Mouse (Mus musculus): Measurements from ENCODE around the gene St7l.
"Not testable (repeated sequence)": the region's sequence is repeated elsewhere in the genome, so short reads cannot be mapped to it uniquely, and the experiment has no call there.

Gene St7l

GRCm38 (mm10) chr3:104856106-104856505, 7.7 kb upstream of the St7l start:
- peak; percentile 44 for DNase-seq (ENCODE audit: low read depth, low spot score)
- no peaks in the 10 kb centered on the region for H3K27me3 ChIP-seq (ENCODE audit: control insufficient read depth, insufficient read depth, low read length, poor library complexity, severe bottlenecking)
- peaks cover 2% of the 10 kb centered on the region for H3K36me3 ChIP-seq (ENCODE audit: control insufficient read depth, insufficient read depth, low read length, poor library complexity, severe bottlenecking)

- H3K36me3 ChIP-seq (ENCODE audit: control insufficient read depth, insufficient read depth, low read length, poor library complexity, severe bottlenecking) = no peaks in the 10 kb centered on the region; the same call in none of the 2 replicates
- DNase-seq (ENCODE audit: low read depth, low spot score) = no peak
- H3K27me3 ChIP-seq (ENCODE audit: control insufficient read depth, insufficient read depth, low read length, poor library complexity, severe bottlenecking) = no peaks in the 10 kb centered on the region
Observed at GRCm38 (mm10) chr3:104858560-104858959, 5.2 kb upstream of the St7l start.

GRCm38 (mm10) chr3:104864651-104865340, 991 bp downstream of the St7l start:
- peak; percentile 77 for DNase-seq (ENCODE audit: low read depth, low spot score)
- Histone ChIP-seq H3K27me3 (ENCODE audit: control insufficient read depth, insufficient read depth, low read length, poor library complexity, severe bottlenecking) (no peaks in the 10 kb centered on the region), H3K36me3 (ENCODE audit: control insufficient read depth, insufficient read depth, low read length, poor library complexity, severe bottlenecking) (peaks cover 2% of the 10 kb centered on the region; the same call in 1 of the 2 replicates)

GRCm38 (mm10) chr3:104865341-104865788, 1.6 kb downstream of the St7l start:
- peak; percentile 74 for DNase-seq (ENCODE audit: low read depth, low spot score)
- Histone ChIP-seq H3K27me3 (ENCODE audit: control insufficient read depth, insufficient read depth, low read length, poor library complexity, severe bottlenecking) (no peaks in the 10 kb centered on the region), H3K36me3 (ENCODE audit: control insufficient read depth, insufficient read depth, low read length, poor library complexity, severe bottlenecking) (peaks cover 2% of the 10 kb centered on the region; the same call in 1 of the 2 replicates)

GRCm38 (mm10) chr3:104866674-104867073, 2.9 kb downstream of the St7l start:
- not testable (repeated sequence) for DNase-seq (ENCODE audit: low read depth, low spot score); H3K27me3 ChIP-seq (ENCODE audit: control insufficient read depth, insufficient read depth, low read length, poor library complexity, severe bottlenecking); H3K36me3 ChIP-seq (ENCODE audit: control insufficient read depth, insufficient read depth, low read length, poor library complexity, severe bottlenecking)

- DNase-seq (ENCODE audit: low read depth, low spot score) = no peak
- peaks cover 8% of the 10 kb centered on the region for H3K36me3 ChIP-seq (ENCODE audit: control insufficient read depth, insufficient read depth, low read length, poor library complexity, severe bottlenecking)
- no peaks in the 10 kb centered on the region for H3K27me3 ChIP-seq (ENCODE audit: control insufficient read depth, insufficient read depth, low read length, poor library complexity, severe bottlenecking)
Observed at GRCm38 (mm10) chr3:104869611-104870010, 5.8 kb downstream of the St7l start.

- DNase-seq (ENCODE audit: low read depth, low spot score) = no peak
- Histone ChIP-seq H3K27me3 (ENCODE audit: control insufficient read depth, insufficient read depth, low read length, poor library complexity, severe bottlenecking) (no peaks in the 10 kb centered on the region), H3K36me3 (ENCODE audit: control insufficient read depth, insufficient read depth, low read length, poor library complexity, severe bottlenecking) (no peaks in the 10 kb centered on the region)
Observed at GRCm38 (mm10) chr3:104888585-104888984, 24.8 kb downstream of the St7l start.

- no peak for DNase-seq (ENCODE audit: low read depth, low spot score)
- H3K27me3 ChIP-seq (ENCODE audit: control insufficient read depth, insufficient read depth, low read length, poor library complexity, severe bottlenecking) = no peaks in the 10 kb centered on the region
- H3K36me3 ChIP-seq (ENCODE audit: control insufficient read depth, insufficient read depth, low read length, poor library complexity, severe bottlenecking) = 0 out of 2 replicates have a peak, but pooled peaks cover 1% of the 10 kb centered on the region
Observed at GRCm38 (mm10) chr3:104896141-104896540, 32.3 kb downstream of the St7l start.

GRCm38 (mm10) chr3:104901154-104901553, 37.3 kb downstream of the St7l start:
- Histone ChIP-seq H3K27me3 (ENCODE audit: control insufficient read depth, insufficient read depth, low read length, poor library complexity, severe bottlenecking) (no peaks in the 10 kb centered on the region), H3K36me3 (ENCODE audit: control insufficient read depth, insufficient read depth, low read length, poor library complexity, severe bottlenecking) (peaks cover 1% of the 10 kb centered on the region)
- no peak for DNase-seq (ENCODE audit: low read depth, low spot score)

GRCm38 (mm10) chr3:104905389-104905788, 41.6 kb downstream of the St7l start:
- Histone ChIP-seq H3K36me3 (ENCODE audit: control insufficient read depth, insufficient read depth, low read length, poor library complexity, severe bottlenecking) (peaks cover 2% of the 10 kb centered on the region), H3K27me3 (ENCODE audit: control insufficient read depth, insufficient read depth, low read length, poor library complexity, severe bottlenecking) (no peaks in the 10 kb centered on the region)
- no peak for DNase-seq (ENCODE audit: low read depth, low spot score)

- Histone ChIP-seq H3K36me3 (ENCODE audit: control insufficient read depth, insufficient read depth, low read length, poor library complexity, severe bottlenecking) (peaks cover 2% of the 10 kb centered on the region), H3K27me3 (ENCODE audit: control insufficient read depth, insufficient read depth, low read length, poor library complexity, severe bottlenecking) (no peaks in the 10 kb centered on the region)
- DNase-seq (ENCODE audit: low read depth, low spot score) = no peak
Observed at GRCm38 (mm10) chr3:104906007-104906406, 42.2 kb downstream of the St7l start.

GRCm38 (mm10) chr3:104909195-104909594, 45.4 kb downstream of the St7l start:
- DNase-seq (ENCODE audit: low read depth, low spot score) = no peak

GRCm38 (mm10) chr3:104914986-104915385, 51.2 kb downstream of the St7l start:
- Histone ChIP-seq H3K36me3 (ENCODE audit: control insufficient read depth, insufficient read depth, low read length, poor library complexity, severe bottlenecking) (0 out of 2 replicates have a peak, but pooled peaks cover 2% of the 10 kb centered on the region), H3K27me3 (ENCODE audit: control insufficient read depth, insufficient read depth, low read length, poor library complexity, severe bottlenecking) (no peaks in the 10 kb centered on the region)
- no peak for DNase-seq (ENCODE audit: low read depth, low spot score)

More at GRCm38 (mm10) chr3:104909195-104909594, 45.4 kb downstream of the St7l start:
- H3K36me3 ChIP-seq (ENCODE audit: control insufficient read depth, insufficient read depth, low read length, poor library complexity, severe bottlenecking) = 0 out of 2 replicates have a peak, but pooled peaks cover 2% of the 10 kb centered on the region
- no peaks in the 10 kb centered on the region for H3K27me3 ChIP-seq (ENCODE audit: control insufficient read depth, insufficient read depth, low read length, poor library complexity, severe bottlenecking)

- peaks cover 4% of the 10 kb centered on the region; the same call in 1 of the 2 replicates for H3K36me3 ChIP-seq (ENCODE audit: control insufficient read depth, insufficient read depth, low read length, poor library complexity, severe bottlenecking)
- DNase-seq (ENCODE audit: low read depth, low spot score) = no peak
- no peaks in the 10 kb centered on the region for H3K27me3 ChIP-seq (ENCODE audit: control insufficient read depth, insufficient read depth, low read length, poor library complexity, severe bottlenecking)
Observed at GRCm38 (mm10) chr3:104929385-104929784, 65.6 kb downstream of the St7l start.

GRCm38 (mm10) chr3:104937728-104938305, 74.0 kb downstream of the St7l start:
- no peaks in the 10 kb centered on the region for H3K36me3 ChIP-seq (ENCODE audit: control insufficient read depth, insufficient read depth, low read length, poor library complexity, severe bottlenecking)
- DNase-seq (ENCODE audit: low read depth, low spot score) = peak; percentile 7

More at GRCm38 (mm10) chr3:104937728-104938305, 74.0 kb downstream of the St7l start:
- H3K27me3 ChIP-seq (ENCODE audit: control insufficient read depth, insufficient read depth, low read length, poor library complexity, severe bottlenecking) = no peaks in the 10 kb centered on the region
